Comparison of ENCODE assay signal across 10 mouse cellular contexts in the genomic region with DNA sequence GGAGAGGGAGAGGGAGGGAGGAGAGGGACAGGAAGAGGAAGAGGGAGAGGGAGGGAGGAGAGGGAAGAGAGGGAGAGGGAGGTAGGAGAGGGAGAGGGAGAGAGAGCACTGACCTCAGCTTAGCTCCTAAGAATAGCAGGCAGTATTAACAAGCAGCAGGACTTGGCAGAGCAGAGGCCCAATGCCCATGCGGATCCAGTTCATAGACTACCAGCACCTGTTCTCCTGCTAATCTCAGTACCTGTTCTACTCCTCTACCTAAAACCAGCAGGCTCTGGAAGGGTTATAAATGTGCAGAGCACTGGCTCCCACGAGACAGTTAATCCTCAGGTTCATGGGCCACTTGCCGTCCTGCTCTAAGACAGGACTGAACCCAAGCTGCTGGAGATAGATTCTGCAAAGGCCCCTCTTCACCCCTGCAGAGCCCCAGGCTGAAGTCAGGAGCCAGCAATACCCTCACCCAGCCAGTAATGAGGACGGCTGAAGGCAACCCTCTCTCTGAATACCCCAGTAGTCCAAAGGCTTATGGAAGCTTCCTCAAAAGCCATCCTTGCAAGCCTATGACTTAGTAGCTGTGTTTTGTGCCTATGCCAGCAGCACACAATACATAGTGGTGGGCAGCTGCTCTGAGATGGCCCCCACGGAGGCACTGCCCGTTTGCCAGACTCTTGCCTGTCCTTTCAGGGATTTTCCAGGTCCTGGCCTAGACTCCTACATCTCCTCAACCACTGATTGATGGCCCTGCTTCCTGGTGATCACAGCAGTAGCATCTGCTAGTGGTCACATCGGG. TPM values are rescaled to one million over a fixed set of nuclear protein-coding genes. Genes with fewer than 3 reads are reported as not detected.
DNase-seq lines count a peak whose midpoint lies in the region.
"Had no signal": no experiment of that assay in that cellular context is flagged by ENCODE, and none has a peak within 500 bp of the region (broad histone marks: within the 10 kb centered on the region; RNA-seq: fewer than 3 reads in every experiment).

No protein-coding gene starts in this region.

- peak; percentile 73 for DNase-seq in gastrocnemius, adult 18-20 months (ENCODE audit: low spot score)
- DNase-seq in gastrocnemius, postnatal 14 days, result no peak
- peak; percentile 25 for DNase-seq in kidney, adult 11 months
- no peak for DNase-seq in kidney, adult 9 months
- peak; percentile 98 for DNase-seq in brain, adult 2 months (ENCODE audit: low read depth, low spot score)
- DNase-seq in cerebellum, postnatal 10 days, result peak; percentile 74
- no peak for DNase-seq in spleen, postnatal 14 days (ENCODE audit: low spot score in 2 of 2)
- no peak for DNase-seq in right cerebral cortex, adult 18-20 months
- DNase-seq: adrenal gland, adult 2 months had no signal

- intact Hi-C loops in gastrocnemius, postnatal 14 days (cut with DNase I; ENCODE audit: low total_unique reads), result no loop called here

RNA-seq across cellular contexts. Expression of a gene that starts 6.9 kb away (rescaled TPM):
- total RNA-seq in gastrocnemius, adult 18-20 months (2021), result not detected
- total RNA-seq in gastrocnemius, postnatal 14 days (2021), result not detected
- total RNA-seq: common myeloid progenitor, adult 5-6 weeks had no signal

RNA-seq across cellular contexts. Expression of a gene that starts 9.8 kb away (rescaled TPM):
- 100 to 1,000 TPM; 134 to 139 TPM for total RNA-seq in gastrocnemius, adult 18-20 months (2021)
- total RNA-seq in gastrocnemius, postnatal 14 days (2021), result 100 to 1,000 TPM; 154 to 161 TPM

RNA-seq across cellular contexts. Expression of a gene that starts 20.4 kb away (rescaled TPM):
- 1 to 10 TPM; 1.8 to 2.0 TPM for total RNA-seq in gastrocnemius, adult 18-20 months (2021)
- 1 to 10 TPM; 1.0 to 2.4 TPM for total RNA-seq in gastrocnemius, postnatal 14 days (2021)

RNA-seq across cellular contexts. Expression of a gene that starts 21.1 kb away (rescaled TPM):
- 10 to 100 TPM; 25.7 to 27.8 TPM for total RNA-seq in gastrocnemius, adult 18-20 months (2021)
- 10 to 100 TPM; 37.9 to 38.3 TPM for total RNA-seq in gastrocnemius, postnatal 14 days (2021)

RNA-seq across cellular contexts. Expression of a gene that starts 24.3 kb away (rescaled TPM):
- total RNA-seq in gastrocnemius, adult 18-20 months (2021), result 1 to 10 TPM; 4.0 to 4.4 TPM
- total RNA-seq in gastrocnemius, postnatal 14 days (2021), result 1 to 10 TPM; 4.7 to 8.3 TPM

Comparison
In these comparisons a context has a peak if more than half of its experiments do, and no peak if none do; other contexts are left out.
1. DNase-seq: peak in gastrocnemius, adult 18-20 months (single experiment), kidney, adult 11 months (single experiment), brain, adult 2 months (single experiment) and cerebellum, postnatal 10 days (2 of 2); none in gastrocnemius, postnatal 14 days (single experiment), kidney, adult 9 months (single experiment), spleen, postnatal 14 days (0 of 2) and right cerebral cortex, adult 18-20 months (single experiment).